Mouse (Mus musculus) forebrain, embryonic 15.5 days (tissue): ENCODE results near the gene Mmrn1. TPM values are rescaled to one million over a fixed set of nuclear protein-coding genes. Genes with fewer than 3 reads are reported as not detected.
"Not testable (repeated sequence)": the region's sequence is repeated elsewhere in the genome, so short reads cannot be mapped to it uniquely, and the experiment has no call there.

Experiments used
- ATAC-seq: fragments of 200-750 bp; cut with Nextera tagmentation; replicated peaks from 2 replicates; pipeline ENCODE4 v1.8.0; 2017; ENCODE audit warnings: mild to moderate bottlenecking, moderate TSS enrichment, moderate library complexity
- H3K27ac ChIP-seq: fragments of 300-500 bp; sonication (generic); replicated peaks from 2 replicates; pipeline ENCODE4 v1.5.1; 2015; ENCODE audit warnings: mild to moderate bottlenecking, inconsistent platforms
- H3K27me3 ChIP-seq: fragments of 300-500 bp; sonication (generic); 2 replicates; pipeline ENCODE4 v1.6.1; 2015; ENCODE audit warnings: inconsistent platforms
- H3K36me3 ChIP-seq: fragments of 300-500 bp; sonication (generic); 2 replicates; pipeline ENCODE4 v1.6.1; 2015; ENCODE audit warnings: mild to moderate bottlenecking, inconsistent platforms
- H3K4me1 ChIP-seq: fragments of 300-500 bp; sonication (generic); 2 replicates; pipeline ENCODE4 v1.6.1; 2015; ENCODE audit warnings: inconsistent platforms
- H3K4me2 ChIP-seq: fragments of 300-500 bp; sonication (generic); replicated peaks from 2 replicates; pipeline ENCODE4 v1.6.1; 2015; ENCODE audit warnings: mild to moderate bottlenecking, inconsistent platforms
- H3K4me3 ChIP-seq: fragments of 300-500 bp; sonication (generic); 2 replicates; pipeline ENCODE4 v1.5.1; 2015; ENCODE audit warnings: mild to moderate bottlenecking, inconsistent platforms
- H3K9ac ChIP-seq: fragments of 300-500 bp; sonication (generic); replicated peaks from 2 replicates; pipeline ENCODE4 v1.6.1; 2015; ENCODE audit warnings: mild to moderate bottlenecking, inconsistent platforms
- H3K9me3 ChIP-seq: fragments of 300-500 bp; sonication (generic); 2 replicates; pipeline ENCODE4 v1.6.1; 2016; ENCODE audit warnings: inconsistent platforms
- WGBS: fragments of 180-500 bp; shearing (Covaris S2); methylation state at CpG from one replicate; pipeline ENCODE4 v1.1.7; 2015; ENCODE audit warnings: mixed read lengths; 5-methylcytosine and 5-hydroxymethylcytosine counted together
- polyA plus RNA-seq: library from polyadenylated mRNA; unstranded; fragments of >200 nt; fragmentation: Nextera tagmentation; extraction: Ambion mirVana; gene quantifications from 2 replicates; pipeline ENCODE4 v1.2.1, GENCODE M21; 2015

Gene Mmrn1
- polyA plus RNA-seq: 1.6 and 1.7 TPM in 2 replicates

DNA sequence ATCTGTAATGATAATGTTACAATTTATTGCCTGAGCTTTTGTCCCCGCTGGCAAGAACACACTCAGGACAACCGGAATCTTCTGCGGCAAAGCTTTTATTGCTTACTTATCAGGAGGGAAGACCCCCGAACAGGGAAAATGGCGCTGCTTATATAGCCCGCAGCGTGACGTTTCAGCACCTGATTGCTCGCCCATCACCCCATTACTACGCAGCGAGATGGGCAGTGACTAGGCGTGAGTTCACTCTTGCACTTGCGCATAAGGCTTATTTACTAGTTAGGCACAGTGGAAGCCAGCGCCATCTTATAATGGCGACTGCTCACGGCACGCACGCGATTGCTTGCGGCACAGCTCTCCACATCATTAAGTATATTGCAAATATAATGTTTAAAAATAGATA, at the start of gene Mmrn1:
TSS of gene Mmrn1 (plus strand) at position 301 of the 400 bp plus-strand sequence.
- H3K4me3 ChIP-seq, ATAC-seq, H3K9ac ChIP-seq, H3K4me1 ChIP-seq, H3K4me2 ChIP-seq, H3K36me3 ChIP-seq, H3K27me3 ChIP-seq, H3K9me3 ChIP-seq, H3K27ac ChIP-seq: not testable (repeated sequence)
- 96% methylated on average over 20 of the region's 20 CpGs for WGBS

DNA sequence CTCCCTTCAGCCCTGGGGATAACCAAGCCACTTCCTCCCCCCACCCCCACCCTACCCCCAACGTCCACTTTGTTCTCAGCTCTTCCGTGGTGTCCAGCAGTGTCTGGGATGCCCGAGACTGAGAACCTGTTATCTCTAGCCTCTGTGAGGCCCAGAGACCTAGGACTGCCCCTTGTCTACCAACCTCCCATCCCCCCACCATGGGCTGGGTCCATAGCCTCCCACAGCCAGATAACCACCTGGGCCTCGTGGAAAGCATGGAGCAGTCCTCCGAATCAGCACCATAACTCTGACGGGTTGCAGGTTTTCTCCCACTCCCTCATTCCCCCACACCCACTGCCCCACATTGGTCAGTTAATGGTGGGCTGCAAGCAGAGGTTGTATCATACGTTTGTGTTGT, 44.4 kb upstream of the Mmrn1 start:
- ATAC-seq: no peak
- no peaks in the 10 kb centered on the region for H3K27me3 ChIP-seq
- no peak overlapping the region for H3K4me3 ChIP-seq
- no peak overlapping the region for H3K9ac ChIP-seq
- 92% methylated on average over 7 of the region's 7 CpGs for WGBS
- no peaks in the 10 kb centered on the region for H3K36me3 ChIP-seq
- no peak overlapping the region for H3K27ac ChIP-seq
- H3K9me3 ChIP-seq: no peaks in the 10 kb centered on the region
- H3K4me2 ChIP-seq: no peak overlapping the region
- H3K4me1 ChIP-seq: no peaks in the 10 kb centered on the region

GRCm38 (mm10) chr6:60881534-60881933, 43.2 kb upstream of the Mmrn1 start:
- Histone ChIP-seq H3K27ac (no peak overlapping the region), H3K27me3 (no peaks in the 10 kb centered on the region), H3K4me1 (no peaks in the 10 kb centered on the region), H3K36me3 (no peaks in the 10 kb centered on the region), H3K4me3 (no peak overlapping the region), H3K4me2 (no peak overlapping the region), H3K9ac (no peak overlapping the region), H3K9me3 (no peaks in the 10 kb centered on the region)
- ATAC-seq: no peak
- 50% methylated on average over 2 of the region's 2 CpGs for WGBS

DNA sequence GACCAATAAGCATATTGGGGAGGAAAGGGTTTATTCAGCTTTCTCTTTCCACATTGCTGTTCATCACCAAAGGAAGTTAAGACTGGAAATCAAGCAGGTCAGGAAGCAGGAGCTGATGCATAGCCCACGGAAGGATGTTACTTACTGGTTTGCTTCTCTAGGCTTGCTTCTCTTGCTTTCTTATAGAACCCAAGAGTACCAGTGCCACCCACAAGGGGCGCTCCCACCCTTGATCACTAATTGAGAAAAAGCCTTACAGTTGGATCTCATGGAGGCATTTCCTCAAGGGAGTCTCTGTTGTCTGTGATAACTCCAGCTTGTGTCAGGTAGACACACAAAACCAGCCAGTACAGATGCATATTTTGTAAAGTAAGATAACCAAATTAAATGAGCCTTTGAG, 17.5 kb upstream of the Mmrn1 start:
- H3K36me3 ChIP-seq: no peaks in the 10 kb centered on the region
- WGBS: 85% methylated on average over 2 of the region's 2 CpGs
- no peak overlapping the region for H3K4me2 ChIP-seq
- H3K4me1 ChIP-seq: no peaks in the 10 kb centered on the region
- no peak overlapping the region for H3K9ac ChIP-seq
- no peaks in the 10 kb centered on the region for H3K9me3 ChIP-seq
- ATAC-seq: no peak
- no peak overlapping the region for H3K27ac ChIP-seq
- no peaks in the 10 kb centered on the region for H3K27me3 ChIP-seq
- H3K4me3 ChIP-seq: no peak overlapping the region

- H3K9ac ChIP-seq: no peak overlapping the region
- no peak overlapping the region for H3K4me2 ChIP-seq
- no peak overlapping the region for H3K27ac ChIP-seq
- H3K27me3 ChIP-seq: no peaks in the 10 kb centered on the region
- H3K4me3 ChIP-seq: no peak overlapping the region
- H3K36me3 ChIP-seq: no peaks in the 10 kb centered on the region
- H3K4me1 ChIP-seq: no peaks in the 10 kb centered on the region
- ATAC-seq: peak; percentile 48; the same call in 1 of the 2 replicates
- H3K9me3 ChIP-seq: no peaks in the 10 kb centered on the region
Measured at GRCm38 (mm10) chr6:60931364-60931763, 6.6 kb downstream of the Mmrn1 start.

- no peak overlapping the region for H3K9ac ChIP-seq
- 83% methylated on average over 4 of the region's 4 CpGs for WGBS
- no peak overlapping the region for H3K27ac ChIP-seq
- H3K4me2 ChIP-seq: no peak overlapping the region
- no peak overlapping the region for H3K4me3 ChIP-seq
- H3K4me1 ChIP-seq: no peaks in the 10 kb centered on the region
- no peaks in the 10 kb centered on the region for H3K27me3 ChIP-seq
- H3K36me3 ChIP-seq: no peaks in the 10 kb centered on the region
- ATAC-seq: no peak
- H3K9me3 ChIP-seq: no peaks in the 10 kb centered on the region
Measured at GRCm38 (mm10) chr6:60934835-60935234, 10.1 kb downstream of the Mmrn1 start.

DNA sequence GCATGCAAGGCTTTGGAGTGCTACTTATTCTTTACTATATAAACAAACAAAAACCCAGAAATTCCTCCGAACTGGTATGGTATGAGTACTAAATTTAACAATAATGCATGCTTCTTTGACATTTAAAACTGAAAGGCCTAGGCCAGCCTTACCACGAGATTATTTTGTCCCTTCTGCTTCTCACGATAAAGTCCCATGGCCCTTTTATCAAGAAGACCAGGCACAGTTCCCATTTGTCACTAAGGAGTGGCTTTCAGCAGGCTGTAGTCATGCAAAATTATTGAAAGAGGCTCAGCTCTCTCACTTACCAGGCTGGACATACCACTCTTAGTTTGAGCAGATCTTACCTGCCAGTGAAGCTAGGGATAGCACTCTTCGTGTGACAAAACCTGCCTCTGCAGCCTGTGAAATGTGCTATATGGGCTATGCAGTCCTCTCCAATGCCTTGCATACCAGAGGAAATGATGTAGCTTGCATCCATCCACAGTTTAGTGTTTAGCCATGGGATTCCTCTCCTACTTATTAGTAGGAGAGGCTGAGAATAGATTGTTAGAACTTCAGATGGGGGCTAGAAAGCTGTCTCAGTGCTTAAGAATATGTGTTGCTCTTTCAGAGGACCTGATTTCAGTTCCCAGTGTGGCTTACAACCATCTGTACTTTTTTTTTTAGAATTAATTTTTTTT, 10.8 kb downstream of the Mmrn1 start:
- Histone ChIP-seq H3K27me3 (no peaks in the 10 kb centered on the region), H3K4me1 (no peaks in the 10 kb centered on the region), H3K9me3 (no peaks in the 10 kb centered on the region), H3K4me3 (no peak overlapping the region), H3K9ac (no peak overlapping the region), H3K27ac (no peak overlapping the region), H3K36me3 (no peaks in the 10 kb centered on the region), H3K4me2 (no peak overlapping the region)
- WGBS: 84% methylated on average over 4 of the region's 4 CpGs
- no peak for ATAC-seq

DNA sequence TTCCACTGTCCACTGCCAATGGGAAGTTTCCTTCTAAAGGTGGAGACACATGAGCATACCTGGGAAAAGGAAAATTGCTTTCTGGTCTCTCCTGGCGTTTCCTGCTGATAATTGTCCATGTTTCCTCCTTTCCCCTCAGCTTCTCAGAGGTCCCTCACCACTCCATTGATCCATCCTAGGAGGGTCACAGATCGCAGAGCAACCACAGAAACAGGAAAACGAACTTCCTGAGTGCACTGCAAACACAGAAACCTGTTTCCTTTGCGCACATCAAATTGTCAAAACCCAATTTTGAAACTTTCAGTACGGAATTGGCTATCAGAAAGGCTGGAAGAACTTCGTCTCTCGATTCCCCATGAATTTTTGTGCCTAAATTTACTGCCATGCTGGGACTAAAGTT, 19.4 kb downstream of the Mmrn1 start:
- H3K4me1 ChIP-seq: no peaks in the 10 kb centered on the region
- H3K9ac ChIP-seq: no peak overlapping the region
- H3K4me2 ChIP-seq: no peak overlapping the region
- no peaks in the 10 kb centered on the region for H3K27me3 ChIP-seq
- H3K9me3 ChIP-seq: no peaks in the 10 kb centered on the region
- 88% methylated on average over 7 of the region's 7 CpGs for WGBS
- ATAC-seq: no peak
- H3K4me3 ChIP-seq: no peak overlapping the region
- H3K36me3 ChIP-seq: no peaks in the 10 kb centered on the region
- H3K27ac ChIP-seq: no peak overlapping the region

DNA sequence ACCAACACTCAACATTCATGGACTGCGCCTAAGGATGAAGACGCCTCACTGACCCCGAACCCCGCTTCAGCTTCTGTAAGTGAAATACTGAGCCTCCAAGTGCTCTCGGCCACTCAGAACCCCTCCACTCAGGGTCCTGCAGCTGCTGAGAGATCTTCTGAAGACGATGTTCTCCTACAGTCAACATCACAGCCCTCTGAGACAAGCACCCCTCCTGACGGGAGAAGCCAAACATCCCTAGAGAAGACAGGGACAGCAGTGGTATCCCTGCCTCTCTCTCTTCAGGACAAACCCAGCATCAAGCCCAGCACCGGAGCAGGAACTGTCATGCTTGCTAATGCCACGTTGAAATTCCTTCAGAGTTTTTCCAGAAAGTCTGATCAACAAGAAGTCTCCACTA, 19.8 kb downstream of the Mmrn1 start:
- no peaks in the 10 kb centered on the region for H3K4me1 ChIP-seq
- WGBS: 87% methylated on average over 9 of the region's 9 CpGs
- H3K4me3 ChIP-seq: no peak overlapping the region
- H3K36me3 ChIP-seq: no peaks in the 10 kb centered on the region
- H3K27me3 ChIP-seq: no peaks in the 10 kb centered on the region
- no peak for ATAC-seq
- no peaks in the 10 kb centered on the region for H3K9me3 ChIP-seq
- H3K9ac ChIP-seq: no peak overlapping the region
- no peak overlapping the region for H3K27ac ChIP-seq
- no peak overlapping the region for H3K4me2 ChIP-seq

GRCm38 (mm10) chr6:60950415-60950814, 25.6 kb downstream of the Mmrn1 start:
- WGBS: 57% methylated on average over 3 of the region's 3 CpGs
- no peak overlapping the region for H3K27ac ChIP-seq
- no peak overlapping the region for H3K4me2 ChIP-seq
- no peak overlapping the region for H3K9ac ChIP-seq
- H3K27me3 ChIP-seq: no peaks in the 10 kb centered on the region
- H3K4me1 ChIP-seq: no peaks in the 10 kb centered on the region
- no peak; the same call in 1 of the 2 replicates for ATAC-seq
- H3K36me3 ChIP-seq: no peaks in the 10 kb centered on the region
- no peaks in the 10 kb centered on the region for H3K9me3 ChIP-seq
- no peak overlapping the region for H3K4me3 ChIP-seq

GRCm38 (mm10) chr6:60961285-60961684, 36.5 kb downstream of the Mmrn1 start:
- 75% methylated on average over 2 of the region's 2 CpGs for WGBS
- Histone ChIP-seq H3K4me2 (no peak overlapping the region), H3K9ac (no peak overlapping the region), H3K27me3 (no peaks in the 10 kb centered on the region), H3K4me1 (0 out of 2 replicates have a peak, but pooled peaks cover 6% of the 10 kb centered on the region), H3K9me3 (no peaks in the 10 kb centered on the region), H3K36me3 (no peaks in the 10 kb centered on the region), H3K27ac (no peak overlapping the region), H3K4me3 (no peak overlapping the region)
- ATAC-seq: no peak

DNA sequence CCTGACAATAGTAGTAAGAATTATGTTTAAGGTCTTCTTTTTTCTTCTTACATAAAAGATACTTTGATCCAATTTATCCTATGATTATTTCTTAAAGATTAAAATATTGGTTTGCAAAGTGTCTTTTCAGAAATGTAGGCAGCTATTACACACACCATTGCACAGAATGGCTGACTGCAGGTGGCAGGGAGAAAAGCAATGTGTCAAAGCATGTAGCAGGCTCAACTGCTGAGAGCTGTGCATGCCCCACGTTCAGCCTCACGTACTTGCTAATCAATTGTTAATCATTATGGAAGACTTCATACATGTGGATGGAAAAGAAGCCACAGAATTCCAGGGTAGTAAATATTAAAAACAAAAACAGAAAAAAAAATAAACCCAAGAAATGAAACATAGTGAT, 37.1 kb downstream of the Mmrn1 start:
- H3K27me3 ChIP-seq: no peaks in the 10 kb centered on the region
- H3K27ac ChIP-seq: no peak overlapping the region
- no peak overlapping the region for H3K9ac ChIP-seq
- 0 out of 2 replicates have a peak, but pooled peaks cover 6% of the 10 kb centered on the region for H3K4me1 ChIP-seq
- H3K36me3 ChIP-seq: no peaks in the 10 kb centered on the region
- ATAC-seq: 0 out of 2 replicates have a peak, but pooled peaks have one; percentile 46
- no peak overlapping the region for H3K4me2 ChIP-seq
- WGBS: 39% methylated on average over 2 of the region's 2 CpGs
- H3K9me3 ChIP-seq: no peaks in the 10 kb centered on the region
- no peak overlapping the region for H3K4me3 ChIP-seq

DNA sequence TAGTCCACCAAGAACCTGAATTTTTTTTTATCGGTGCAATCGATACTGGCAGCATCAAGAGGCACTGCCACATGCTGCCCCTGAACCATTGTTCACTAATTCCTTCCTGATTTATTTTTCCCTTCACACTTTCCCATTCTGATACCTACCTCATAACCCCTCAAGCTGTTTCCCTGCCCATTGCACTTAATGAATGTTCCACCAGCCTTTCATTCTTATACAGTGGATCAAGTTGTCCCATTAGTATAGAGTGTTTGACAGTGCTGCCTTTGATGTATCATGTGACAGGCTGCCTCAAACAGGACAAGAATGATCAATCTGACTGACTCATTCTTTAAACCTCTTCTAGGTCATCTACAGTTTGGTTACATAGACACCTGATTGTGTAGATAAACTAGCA, 37.9 kb downstream of the Mmrn1 start:
- no peaks in the 10 kb centered on the region for H3K27me3 ChIP-seq
- ATAC-seq: no peak; the same call in 1 of the 2 replicates
- 0 out of 2 replicates have a peak, but pooled peaks cover 6% of the 10 kb centered on the region for H3K4me1 ChIP-seq
- H3K9ac ChIP-seq: no peak overlapping the region
- no peak overlapping the region for H3K4me2 ChIP-seq
- H3K4me3 ChIP-seq: no peak overlapping the region
- H3K9me3 ChIP-seq: no peaks in the 10 kb centered on the region
- 46% methylated on average over 2 of the region's 2 CpGs for WGBS
- no peaks in the 10 kb centered on the region for H3K36me3 ChIP-seq
- no peak overlapping the region for H3K27ac ChIP-seq
